Comparison of ENCODE assay signal across 16 mouse cellular contexts in genomic region chr8:107660624-107661023, GRCm38 (mm10).
A peak's percentile ranks its signal among the peaks of the same experiment; 100 is the strongest.
DNase-seq lines count a peak whose midpoint lies in the region.
"Had no signal": no experiment of that assay in that cellular context is flagged by ENCODE, and none has a peak within 500 bp of the region (broad histone marks: within the 10 kb centered on the region; RNA-seq: fewer than 3 reads in every experiment).

No protein-coding gene starts in this region.

- intact Hi-C loops in heart, postnatal 25 days (cut with DNase I): no loop called here
- intact Hi-C loops in left cerebral cortex, postnatal 14 days (cut with DNase I): no loop called here

- peak; percentile 55 for DNase-seq in heart, adult 11 months
- DNase-seq in heart, postnatal 25 days (ENCODE audit: low spot score): no peak
- DNase-seq in left cerebral cortex, postnatal 14 days (ENCODE audit: low spot score in 2 of 2): peak; percentile 32 to 38
- no peak for DNase-seq in left cerebral cortex, adult 8-10 months (ENCODE audit: low spot score in 2 of 2)
- peak; percentile 5 to 12 for DNase-seq in right cerebral cortex, postnatal 36 days (ENCODE audit: low spot score in 2 of 2)
- DNase-seq in right cerebral cortex, postnatal 25 days: no peak
- DNase-seq: adrenal gland, adult 2 months; adrenal gland, postnatal 14 days; cerebellum, adult 11-12 months; cerebellum, adult 8-10 months; cerebellum, postnatal 10 days; cerebellum, postnatal 36 days; embryo, embryonic 11 days; gastrocnemius, postnatal 10 days; gastrocnemius, postnatal 36 days; heart, postnatal 14 days had no signal

Comparison
In these comparisons a context has a peak if more than half of its experiments do, and no peak if none do; other contexts are left out.
1. DNase-seq: peak in heart, adult 11 months (single experiment), left cerebral cortex, postnatal 14 days (2 of 2) and right cerebral cortex, postnatal 36 days (2 of 2); none in heart, postnatal 25 days (single experiment), left cerebral cortex, adult 8-10 months (0 of 2) and right cerebral cortex, postnatal 25 days (single experiment).